Comparison of ENCODE assay signal across 9 mouse cellular contexts in the genomic region with DNA sequence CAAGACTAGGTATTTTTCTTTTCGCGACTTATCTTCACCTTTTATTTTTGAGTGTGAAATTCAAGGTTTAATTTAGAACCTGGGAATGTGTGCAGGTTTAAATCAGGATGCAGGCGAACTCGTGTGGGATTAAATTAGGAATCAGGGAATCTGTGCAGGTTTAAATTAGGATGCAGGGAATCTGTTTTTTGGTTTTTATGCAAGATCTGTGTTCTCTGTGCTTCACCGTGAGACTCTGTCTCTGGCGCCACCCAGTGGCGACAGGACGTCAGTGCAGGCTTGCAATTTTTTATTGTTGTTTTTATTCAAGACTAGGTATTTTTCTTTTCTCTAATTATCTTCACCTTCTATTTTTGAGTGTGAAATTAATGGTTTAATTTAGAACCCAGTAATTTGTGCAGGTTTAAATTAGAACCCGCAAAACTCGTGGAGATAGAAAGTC. TPM values are rescaled to one million over a fixed set of nuclear protein-coding genes. Genes with fewer than 3 reads are reported as not detected.
DNase-seq lines count a peak whose midpoint lies in the region; ATAC-seq and TF ChIP-seq lines count a peak whose summit lies in the region.
"Not testable (repeated sequence)": the region's sequence is repeated elsewhere in the genome, so short reads cannot be mapped to it uniquely, and the experiment has no call there.
"Had no signal": no experiment of that assay in that cellular context is flagged by ENCODE, and none has a peak within 500 bp of the region (broad histone marks: within the 10 kb centered on the region; RNA-seq: fewer than 3 reads in every experiment).

No protein-coding gene starts in this region.

- H3K4me1 ChIP-seq in forebrain, embryonic 13.5 days; hindbrain, embryonic 10.5 days (replicated peaks); lung, postnatal 0 days (ENCODE audit: insufficient read depth, low read depth, low read length): not testable (repeated sequence)

- ATAC-seq in Patski, result peak; percentile 36
- 0 out of 2 replicates have a peak, but pooled peaks have one; percentile 36 for ATAC-seq in forebrain, embryonic 13.5 days
- ATAC-seq in lung, postnatal 0 days, result not testable (repeated sequence)

- in situ Hi-C loops in Patski (cut with MboI; ENCODE audit: low pct_unique_long_range_greater_than_20kb), result not testable (repeated sequence)

- H3K4me3 ChIP-seq in forebrain, embryonic 13.5 days; hindbrain, embryonic 10.5 days; lung, postnatal 0 days (ENCODE audit: low read depth, low read length): not testable (repeated sequence)

- CTCF ChIA-PET in Patski (lab: Charles Lee), result not testable (repeated sequence)

- not testable (repeated sequence) for TF ChIP-seq CTCF in Patski (IDR thresholded peaks at IDR 0.05); lung, postnatal 0 days (IDR thresholded peaks at IDR 0.05)

- not testable (repeated sequence) for TF ChIP-seq EP300 in lung, postnatal 0 days (IDR thresholded peaks at IDR 0.05)

- H3K4me2 ChIP-seq in forebrain, embryonic 13.5 days; lung, postnatal 0 days (replicated peaks; ENCODE audit: low read depth, low read length): not testable (repeated sequence)

- H3K27ac ChIP-seq in forebrain, embryonic 13.5 days; hindbrain, embryonic 10.5 days; lung, postnatal 0 days (ENCODE audit: low read length): not testable (repeated sequence)

- not testable (repeated sequence) for H3K9ac ChIP-seq in forebrain, embryonic 13.5 days; lung, postnatal 0 days (replicated peaks; ENCODE audit: low read depth)

- WGBS in forebrain, embryonic 13.5 days, result 58% methylated on average over 10 of the region's 10 CpGs
- 61% methylated on average over 10 of the region's 10 CpGs for WGBS in hindbrain, embryonic 10.5 days
- 54% methylated on average over 10 of the region's 10 CpGs for WGBS in lung, postnatal 0 days

- not testable (repeated sequence) for H3K36me3 ChIP-seq in forebrain, embryonic 13.5 days (ENCODE audit: poor library complexity, severe bottlenecking); hindbrain, embryonic 10.5 days; lung, postnatal 0 days (ENCODE audit: insufficient read depth, low read length)

- not testable (repeated sequence) for H3K9me3 ChIP-seq in forebrain, embryonic 13.5 days (replicated peaks); lung, postnatal 0 days (ENCODE audit: low read length)
- H3K9me3 ChIP-seq in hindbrain, embryonic 10.5 days, result peaks cover 18% of the 10 kb centered on the region

- DNase-seq in Patski (ENCODE audit: low read depth, low spot score), result peak; percentile 100
- DNase-seq in cerebellum, adult 9-11 months, result peak; percentile 69
- peak; percentile 73 for DNase-seq in hindbrain, embryonic 10.5 days (ENCODE audit: low spot score)
- peak; percentile 70 for DNase-seq in layer of hippocampus, adult 11-12 months (ENCODE audit: low spot score)
- DNase-seq in lung, postnatal 0 days (ENCODE audit: low spot score), result peak; percentile 79
- DNase-seq in retina, embryonic 14.5 days (ENCODE audit: low spot score), result peak; percentile 100

- not testable (repeated sequence) for H3K27me3 ChIP-seq in Patski; forebrain, embryonic 13.5 days; hindbrain, embryonic 10.5 days (ENCODE audit: insufficient read depth, poor library complexity, severe bottlenecking); lung, postnatal 0 days (replicated peaks; ENCODE audit: insufficient read depth, low read length)

- POLR2A ChIA-PET in Patski (lab: Charles Lee), result not testable (repeated sequence)

RNA-seq across cellular contexts. Expression of a gene that starts 22.5 kb away (rescaled TPM):
- not detected for polyA plus RNA-seq in Patski (2021)
- polyA plus RNA-seq in forebrain, embryonic 13.5 days (2015; fragmentation: Nextera tagmentation; extraction: Ambion mirVana), result not detected in 2 replicates
- not detected in 2 replicates for polyA plus RNA-seq in hindbrain, embryonic 10.5 days (2016; fragmentation: Nextera tagmentation; extraction: Ambion mirVana)
- not detected in 2 replicates for polyA plus RNA-seq in lung, postnatal 0 days (2015; fragmentation: Nextera tagmentation; extraction: Ambion mirVana)
- polyA plus RNA-seq: intestine, embryonic 15.5 days; midbrain, embryonic 15.5 days had no signal

RNA-seq across cellular contexts. Expression of a gene that starts 52.4 kb away (rescaled TPM):
- not detected for polyA plus RNA-seq in Patski (2021)
- not detected in 2 replicates for polyA plus RNA-seq in forebrain, embryonic 13.5 days (2015; fragmentation: Nextera tagmentation; extraction: Ambion mirVana)
- polyA plus RNA-seq in hindbrain, embryonic 10.5 days (2016; fragmentation: Nextera tagmentation; extraction: Ambion mirVana), result not detected in 2 replicates
- not detected in 2 replicates for polyA plus RNA-seq in lung, postnatal 0 days (2015; fragmentation: Nextera tagmentation; extraction: Ambion mirVana)
- polyA plus RNA-seq: intestine, embryonic 15.5 days; midbrain, embryonic 15.5 days had no signal
